Mouse (Mus musculus) naive thymus-derived CD4-positive, alpha-beta T cell, adult 2 months (primary cell): ENCODE results near the gene Apobec1.
"Not testable (repeated sequence)": the region's sequence is repeated elsewhere in the genome, so short reads cannot be mapped to it uniquely, and the experiment has no call there.

ENCODE experiments used
- DNase-seq: peaks from one replicate; pipeline ENCODE4 v3.0.0-alpha.2; 2011; ENCODE audit warnings: low read depth

Gene Apobec1

GRCm38 (mm10) chr6:122602242-122602991, at the start of gene Apobec1:
Gene Apobec1, minus strand, starts transcription at chr6:122602444.
- DNase-seq, result peak; percentile 88

GRCm38 (mm10) chr6:122650398-122650980, 48.2 kb upstream of the Apobec1 start:
- no peak for DNase-seq

DNA sequence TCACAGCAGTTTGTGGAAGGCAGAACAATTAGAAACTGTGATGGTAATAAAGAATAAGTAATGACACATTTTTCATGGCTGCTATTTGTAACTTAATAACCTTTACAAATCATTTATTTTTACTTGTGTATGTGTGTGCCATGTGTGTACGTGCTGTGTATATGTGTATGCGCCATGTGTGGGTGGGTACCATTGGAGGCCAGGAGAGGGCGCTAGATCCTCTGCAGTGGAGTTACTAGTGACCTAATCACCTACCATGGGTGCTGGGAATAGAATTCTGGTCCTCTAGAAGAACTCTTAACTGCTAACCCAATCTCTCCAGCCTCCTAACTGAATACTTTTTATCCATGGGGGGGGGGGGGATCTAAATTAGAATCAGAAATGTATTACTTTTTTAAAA, 47.7 kb upstream of the Apobec1 start:
- DNase-seq, result no peak

GRCm38 (mm10) chr6:122644196-122644595, 42.0 kb upstream of the Apobec1 start:
- DNase-seq, result not testable (repeated sequence)

- DNase-seq, result not testable (repeated sequence)
Measured at GRCm38 (mm10) chr6:122637566-122637965, 35.3 kb upstream of the Apobec1 start.

- no peak for DNase-seq
Measured at GRCm38 (mm10) chr6:122636666-122637065, 34.4 kb upstream of the Apobec1 start.

DNA sequence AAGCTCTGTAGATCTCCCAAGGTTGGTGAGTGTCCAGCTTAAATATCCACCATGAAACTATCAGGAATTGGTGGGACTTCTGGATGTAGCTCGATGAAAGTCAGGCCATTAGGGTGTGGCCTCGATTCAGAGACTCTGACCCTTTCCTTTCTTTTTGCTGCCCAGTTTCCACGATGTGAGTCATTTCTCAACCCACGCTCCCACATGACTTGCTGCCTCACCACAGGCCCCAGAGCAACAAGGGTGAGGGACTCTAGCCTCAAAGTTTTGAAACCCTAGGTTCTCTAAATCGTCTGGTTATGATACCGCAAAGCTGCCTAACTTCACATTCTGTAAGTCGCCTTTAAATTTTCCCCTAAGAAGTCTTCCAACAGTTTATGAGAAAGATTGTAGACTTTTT, 33.1 kb upstream of the Apobec1 start:
- no peak for DNase-seq

- DNase-seq, result peak; percentile 18
Measured at GRCm38 (mm10) chr6:122633411-122633810, 31.2 kb upstream of the Apobec1 start.

DNA sequence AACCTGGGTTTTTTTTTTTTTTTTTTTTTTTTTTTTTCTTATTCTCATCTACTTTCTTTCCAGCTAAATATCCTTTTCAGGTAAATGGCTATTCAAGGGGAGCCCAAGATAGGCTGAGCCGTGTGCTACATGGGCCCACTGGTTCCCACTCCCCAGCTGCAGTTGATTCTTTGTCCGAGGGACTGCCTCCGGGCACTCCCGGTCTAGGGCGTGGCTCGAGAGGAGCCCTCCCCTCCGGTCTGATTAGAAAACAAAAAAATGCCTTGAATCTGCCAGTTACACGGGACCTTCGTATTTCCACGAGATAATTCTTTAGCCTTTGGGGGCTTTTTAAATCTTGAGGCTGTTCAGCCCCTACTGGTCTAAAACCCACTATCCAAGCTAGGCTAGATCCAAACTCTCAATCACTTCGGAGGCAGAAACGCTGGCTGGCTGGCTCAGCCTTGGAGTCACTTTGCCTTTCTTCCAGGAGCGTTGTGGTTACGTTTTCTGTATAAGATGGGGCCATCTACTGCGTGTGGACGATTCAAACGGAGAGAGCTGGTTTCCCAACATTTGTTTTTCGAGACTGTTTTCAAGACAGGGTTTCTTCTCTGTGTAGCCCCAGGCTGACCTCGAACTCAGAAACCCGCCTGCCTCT, 25.3 kb upstream of the Apobec1 start:
- no peak for DNase-seq

- DNase-seq, result no peak
Measured at GRCm38 (mm10) chr6:122626110-122626509, 23.9 kb upstream of the Apobec1 start, which contains the start of gene Dppa3. Gene Dppa3, plus strand, starts transcription at chr6:122626410.

DNA sequence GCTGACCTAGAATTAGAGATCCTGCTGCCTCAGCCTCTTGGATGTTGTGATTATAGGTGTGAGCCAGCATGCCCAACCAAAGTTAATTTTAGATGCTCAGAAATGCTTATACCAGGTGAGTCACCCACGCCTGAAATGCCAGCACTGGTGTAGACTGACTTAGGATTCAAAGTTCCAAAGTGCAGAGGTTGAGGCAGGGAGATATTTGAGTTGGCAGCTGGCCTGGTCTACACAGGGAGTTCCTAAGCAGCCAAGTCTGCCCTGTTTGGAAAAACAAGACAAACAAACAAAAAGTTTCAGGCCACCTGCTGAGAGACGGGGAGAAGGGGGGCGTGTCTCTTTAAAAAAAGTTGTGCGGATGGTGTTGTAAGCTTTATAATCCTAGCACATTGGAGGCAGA, 22.9 kb upstream of the Apobec1 start:
- DNase-seq, result no peak

DNA sequence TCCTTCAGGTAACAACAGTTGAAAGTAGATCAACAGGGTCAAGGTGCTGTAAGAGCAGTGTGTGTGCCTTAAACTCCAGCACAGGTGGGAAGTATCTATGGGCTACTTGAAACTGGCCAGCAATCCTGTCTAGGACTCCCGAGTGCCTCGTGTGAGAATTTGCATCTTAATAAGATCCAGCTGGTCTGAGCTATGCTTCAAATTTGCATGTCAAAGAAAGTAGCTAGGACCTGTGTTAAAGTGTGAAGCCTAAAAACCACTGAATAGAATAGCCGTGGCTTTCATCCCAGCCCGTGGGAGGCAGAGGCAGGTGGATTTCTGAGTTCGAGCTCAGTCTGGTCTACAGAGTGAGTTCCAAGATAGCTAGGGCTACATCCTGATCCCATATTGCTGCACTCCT, 22.2 kb upstream of the Apobec1 start:
- DNase-seq, result no peak

- DNase-seq, result no peak
Measured at GRCm38 (mm10) chr6:122621066-122621465, 18.8 kb upstream of the Apobec1 start.

DNA sequence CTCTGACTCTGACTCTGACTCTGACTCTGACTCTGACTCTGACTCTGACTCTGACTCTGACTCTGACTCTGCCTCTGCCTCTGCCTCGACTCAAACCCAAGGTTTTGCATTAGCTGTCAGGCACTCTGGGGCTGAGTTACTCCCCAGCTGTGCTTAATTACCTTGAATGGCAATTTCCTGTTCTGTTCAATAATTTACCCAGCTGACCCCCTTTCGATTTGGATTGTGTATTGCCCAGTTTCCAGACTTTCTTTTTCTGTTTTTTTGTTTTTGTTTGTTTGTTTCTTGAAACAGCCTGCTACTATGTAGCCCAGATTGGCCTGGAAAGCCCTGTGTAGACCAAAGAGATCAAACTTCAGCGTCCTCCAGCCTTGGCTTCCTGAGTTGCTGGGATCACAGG, 13.8 kb upstream of the Apobec1 start:
- DNase-seq, result no peak

DNA sequence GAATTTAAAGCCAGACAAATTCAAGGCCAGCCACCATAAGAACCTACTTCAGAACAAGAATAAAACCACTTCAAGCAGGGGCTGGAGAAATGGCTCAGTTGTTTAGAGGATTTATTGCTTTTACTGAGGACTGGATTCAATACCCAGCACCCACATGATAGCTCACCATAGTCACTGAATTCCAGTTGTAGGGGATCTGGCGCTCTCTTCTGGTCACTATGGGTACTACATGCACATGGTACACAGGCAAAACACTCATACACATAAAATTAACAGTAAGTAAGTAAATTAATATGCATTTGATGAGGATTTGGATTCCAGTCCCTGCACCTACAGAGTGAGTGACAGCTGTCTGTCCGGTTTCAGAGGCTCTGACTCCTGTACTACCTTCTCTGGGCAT, 11.8 kb upstream of the Apobec1 start:
- peak; percentile 53 for DNase-seq

GRCm38 (mm10) chr6:122612426-122612825, 10.2 kb upstream of the Apobec1 start:
- no peak for DNase-seq

GRCm38 (mm10) chr6:122609771-122610170, 7.5 kb upstream of the Apobec1 start, which contains the start of gene Gdf3:
Gene Gdf3, minus strand, starts transcription at chr6:122610087.
- no peak for DNase-seq

DNA sequence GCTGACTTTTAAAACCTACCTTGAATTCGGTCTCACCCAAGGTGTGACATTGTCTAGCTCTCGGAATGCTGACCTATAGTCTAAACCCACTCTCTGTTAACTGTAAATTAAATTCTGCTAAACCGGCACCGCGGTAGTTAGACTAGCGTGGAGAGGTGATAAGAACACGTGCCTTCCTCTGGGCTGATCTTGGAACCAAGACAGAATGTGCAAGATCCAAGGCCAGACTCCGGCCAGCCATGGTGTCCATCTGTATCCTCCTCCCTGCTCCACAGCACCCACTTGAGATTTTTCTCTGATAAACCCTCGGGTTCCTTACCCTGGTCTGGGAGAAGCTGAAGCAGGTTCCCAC, 7.1 kb upstream of the Apobec1 start:
- no peak for DNase-seq

GRCm38 (mm10) chr6:122608434-122609376, 6.5 kb upstream of the Apobec1 start:
- DNase-seq, result no peak

GRCm38 (mm10) chr6:122607700-122608099, 5.5 kb upstream of the Apobec1 start:
- no peak for DNase-seq

DNA sequence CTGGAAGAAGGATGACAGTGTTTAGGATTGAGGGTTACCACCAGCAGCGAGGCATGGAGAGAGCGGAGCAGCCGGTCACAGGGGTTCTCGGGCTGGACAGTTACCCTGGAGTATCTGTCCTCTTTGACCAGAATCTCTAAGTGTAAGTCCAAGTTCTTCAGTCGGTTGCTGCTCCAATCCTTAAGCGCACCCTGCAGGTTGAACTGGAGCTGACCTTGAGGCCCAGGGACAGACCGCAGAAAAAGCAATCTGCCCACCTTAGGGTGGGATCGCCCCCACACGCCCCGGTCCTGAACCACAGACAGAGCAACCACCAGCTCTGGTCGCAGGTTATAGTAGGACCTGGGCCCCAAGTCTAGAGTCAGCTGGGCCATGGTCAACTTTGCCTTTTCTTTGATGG, 4.4 kb upstream of the Apobec1 start:
- no peak for DNase-seq

GRCm38 (mm10) chr6:122605483-122605882, 3.2 kb upstream of the Apobec1 start:
- DNase-seq, result peak; percentile 54
